Mouse (Mus musculus) urinary bladder, adult 18-20 months (tissue): ENCODE measurements around the gene 4931417E11Rik.

Experiments used
- DNase-seq, 2 experiments: peaks; one replicate each; pipeline ENCODE4 v3.0.0; 2022; ENCODE audit warnings: low spot score in 2 of 2, mixed read lengths in 2 of 2

4931417E11Rik gene

GRCm38 (mm10) chr6:73469567-73469966 is at the start of gene 4931417E11Rik:
Gene 4931417E11Rik, minus strand, starts transcription at chr6:73469667.
- no peak for DNase-seq

DNA sequence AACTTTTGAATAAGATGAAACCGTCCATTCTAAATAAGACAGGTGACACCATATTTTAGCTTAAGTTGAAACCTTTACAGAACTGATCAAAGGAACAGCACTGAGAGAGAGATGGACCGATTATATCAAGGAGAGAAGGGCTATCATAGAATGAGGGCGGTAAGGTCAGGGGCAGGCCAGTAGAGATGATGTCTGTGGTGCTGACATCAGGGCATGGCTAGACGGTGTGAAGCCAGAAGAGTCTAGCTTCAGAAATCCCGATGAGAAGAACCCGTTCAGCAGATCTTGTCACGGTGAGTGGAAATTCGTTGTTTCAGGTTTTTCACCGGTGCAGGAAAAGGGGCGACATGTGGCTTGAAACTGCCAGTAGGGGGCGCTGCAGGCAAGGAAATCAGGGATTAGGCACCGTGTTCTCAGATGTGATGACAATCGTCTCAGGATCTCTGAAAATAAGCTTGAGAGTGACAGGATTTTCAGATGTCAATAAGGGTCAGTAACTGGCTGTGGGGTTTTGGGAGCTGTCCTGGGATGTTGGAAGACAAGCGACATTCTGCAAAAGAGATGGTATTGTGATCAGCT is 48.4 kb upstream of the 4931417E11Rik start:
- peak; percentile 12 to 29 for DNase-seq

DNA sequence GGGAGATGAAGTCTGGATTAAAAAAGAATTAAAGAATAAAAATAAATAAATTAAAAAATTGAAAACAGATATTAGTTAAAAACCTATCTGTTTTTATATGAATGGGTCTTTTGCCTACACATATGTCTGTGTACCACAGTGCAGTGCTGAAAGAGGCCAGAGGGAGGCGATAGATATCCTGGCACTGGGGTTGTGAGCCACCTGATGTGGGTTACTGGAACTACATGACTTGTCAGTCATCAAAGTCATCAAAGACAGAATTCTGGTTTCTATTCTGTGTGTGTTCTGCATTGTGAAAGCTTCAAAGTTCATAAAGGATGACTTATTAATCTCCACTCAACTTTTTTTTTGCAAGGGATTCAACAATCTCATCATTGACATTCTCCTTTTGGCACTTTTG is 43.4 kb upstream of the 4931417E11Rik start:
- DNase-seq, result no peak

DNA sequence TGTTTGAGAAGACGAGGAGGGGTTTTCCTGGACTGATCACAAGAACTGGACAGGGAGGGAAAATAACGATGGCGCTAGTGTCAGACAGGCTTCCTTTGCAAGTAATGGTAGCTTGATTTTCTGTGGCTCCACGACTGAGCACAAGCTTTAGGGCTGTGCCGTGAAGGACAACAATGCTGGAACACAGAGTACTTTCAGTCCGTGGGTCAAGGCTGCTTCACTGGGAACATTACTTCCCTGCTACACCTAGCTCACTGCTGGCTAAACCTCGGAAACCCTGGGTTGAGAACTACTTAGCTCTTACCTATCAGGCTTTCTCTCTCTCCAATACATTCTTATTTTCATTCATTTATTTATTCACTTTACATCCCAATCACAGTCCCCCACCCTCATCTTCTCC is 30.2 kb upstream of the 4931417E11Rik start:
- no peak for DNase-seq

DNA sequence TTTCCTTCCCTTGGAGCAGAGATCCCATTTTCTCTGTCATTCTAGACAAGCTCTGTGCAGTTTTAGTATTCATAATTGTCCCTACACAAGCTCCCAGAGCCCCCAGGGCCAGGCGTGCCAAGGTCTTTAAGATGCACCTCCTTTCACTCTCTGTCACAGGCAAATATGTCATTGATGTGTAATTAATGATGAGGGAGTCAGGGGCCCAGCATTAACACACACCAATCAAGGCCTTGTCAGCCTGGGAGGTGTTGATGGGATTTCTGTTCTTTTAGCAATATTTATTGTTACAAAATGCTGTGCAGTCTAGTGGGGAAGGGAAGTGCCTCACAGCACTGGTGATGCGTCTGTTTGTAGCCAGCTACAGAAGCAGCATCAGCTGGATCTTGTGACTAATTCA is 27.9 kb upstream of the 4931417E11Rik start:
- DNase-seq, result no peak

DNA sequence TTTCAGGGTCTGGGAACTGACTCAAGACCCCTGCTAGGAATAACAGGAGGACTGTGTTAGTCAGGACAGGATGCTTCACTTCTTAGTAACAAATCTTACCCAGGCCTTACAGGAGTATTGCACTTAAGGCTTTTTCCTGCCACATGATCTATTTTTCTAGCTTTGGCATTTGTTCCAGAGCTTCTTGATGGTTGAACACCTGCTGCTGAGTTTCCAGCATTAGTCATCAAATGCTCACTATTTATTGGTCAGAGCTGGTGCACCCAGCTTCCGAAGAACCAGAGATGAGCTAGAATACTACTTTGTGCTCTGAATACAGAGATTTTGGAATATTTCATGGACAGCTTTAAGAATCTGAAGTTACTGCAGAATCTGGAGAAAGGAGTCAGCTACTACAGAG is 21.1 kb upstream of the 4931417E11Rik start:
- no peak for DNase-seq

GRCm38 (mm10) chr6:73485616-73486015 is 16.1 kb upstream of the 4931417E11Rik start:
- DNase-seq, result no peak

DNA sequence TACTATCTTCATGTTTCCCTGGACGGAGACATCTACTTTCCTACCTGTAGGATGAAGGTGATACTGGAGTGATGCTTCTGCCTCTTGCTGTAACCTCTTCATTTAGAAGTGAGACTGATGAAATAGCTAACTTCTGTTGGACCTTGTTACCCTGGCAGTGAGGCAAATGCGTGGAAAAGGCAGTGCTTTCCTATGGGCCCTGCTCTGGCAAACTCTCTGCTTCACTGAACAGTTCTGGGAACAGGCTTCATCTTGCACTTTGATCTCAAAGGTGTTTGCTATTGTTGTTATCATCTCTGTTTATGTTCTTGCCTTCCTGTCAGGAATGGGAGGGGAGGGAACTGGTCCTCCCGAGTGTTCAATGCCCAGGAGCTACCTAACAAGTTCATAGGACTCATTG is 3.4 kb downstream of the 4931417E11Rik start:
- no peak for DNase-seq

GRCm38 (mm10) chr6:73462543-73462942 is 6.9 kb downstream of the 4931417E11Rik start:
- no peak for DNase-seq

DNA sequence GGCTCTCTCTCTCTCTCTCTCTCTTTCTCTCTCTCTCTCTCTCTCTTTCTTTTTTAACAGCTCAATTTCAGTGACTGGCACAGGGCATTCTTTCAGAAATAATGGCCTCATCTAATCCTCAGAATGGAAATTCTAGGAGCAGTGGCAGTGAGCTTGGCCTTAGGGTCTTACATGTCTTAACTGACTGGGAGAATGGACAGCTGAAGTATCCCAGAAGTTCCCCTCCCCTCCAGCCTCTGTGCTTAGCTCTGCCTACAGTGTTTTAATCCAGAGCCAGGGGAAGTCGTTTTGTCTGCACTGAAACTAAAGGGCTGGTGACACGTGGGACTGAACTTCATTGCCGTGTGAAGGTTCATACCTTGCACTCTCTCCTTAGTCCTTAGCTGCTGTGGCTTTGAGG is 35.6 kb downstream of the 4931417E11Rik start:
- DNase-seq, result no peak

DNA sequence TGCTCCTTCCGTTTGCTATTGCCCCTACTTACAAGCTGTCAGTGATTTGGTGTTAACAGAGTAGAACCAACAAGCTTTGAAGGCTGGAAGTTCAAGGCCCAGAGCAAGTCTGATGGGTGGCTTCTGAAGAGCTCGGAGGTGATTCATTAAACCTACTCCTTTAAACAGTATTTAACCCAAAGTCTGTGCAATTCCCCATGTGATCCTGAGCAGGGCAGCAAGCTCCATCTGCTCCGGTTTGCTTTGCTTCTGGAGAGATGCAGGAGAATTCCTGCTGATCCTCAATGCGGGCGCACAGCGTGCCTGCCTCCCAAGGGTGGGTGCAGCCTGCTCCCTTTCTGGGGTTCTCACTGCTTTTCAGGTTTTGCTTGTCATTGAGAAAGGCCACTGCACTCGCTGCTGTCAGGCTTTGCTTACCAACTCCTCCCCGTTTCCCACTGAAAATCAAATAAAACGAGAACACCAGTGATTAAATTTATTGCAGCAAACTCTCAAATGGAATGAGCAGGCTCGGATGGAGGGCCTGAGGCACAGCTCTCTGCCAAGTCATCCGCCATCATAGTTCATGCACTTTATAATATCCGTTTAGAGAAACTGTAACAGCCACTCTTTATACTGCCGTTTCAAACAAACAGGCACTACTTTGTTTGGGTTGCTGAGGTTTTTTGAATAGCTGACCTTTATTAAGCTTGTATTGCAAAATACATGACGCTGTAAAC is 40.7 kb downstream of the 4931417E11Rik start:
- DNase-seq, result no peak

GRCm38 (mm10) chr6:73427273-73427812 is 42.1 kb downstream of the 4931417E11Rik start:
- no peak for DNase-seq
